Mouse (Mus musculus) MEL-GATA-1-ER (cell line): Measurements from ENCODE around the gene Il1b.

ENCODE experiments used
- DNase-seq: peaks from one replicate; pipeline ENCODE4 v3.0.0-alpha.2; 2012; ENCODE audit warnings: low read depth; ENCODE audit errors: extremely low read depth

The Il1b gene

DNA sequence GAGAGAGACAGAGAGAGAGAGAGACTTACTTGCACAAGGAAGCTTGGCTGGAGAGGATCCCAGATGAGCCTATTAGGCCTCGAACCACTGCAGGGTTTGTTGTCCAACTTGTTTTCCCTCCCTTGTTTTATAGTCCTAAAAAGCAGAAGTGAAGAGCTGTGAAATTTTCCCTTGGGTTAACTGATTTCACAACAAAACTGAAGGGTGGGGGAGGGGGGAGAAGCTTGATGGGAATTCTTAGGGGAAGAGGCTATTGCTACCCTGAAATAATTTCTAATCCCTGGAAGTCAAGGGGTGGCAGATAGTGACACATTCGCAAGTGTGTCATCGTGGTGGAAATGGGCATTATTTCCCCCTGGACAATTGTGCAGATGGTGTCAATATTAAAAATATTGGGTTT lies at the start of gene Il1b:
TSS of gene Il1b (minus strand) at position 101 of the 400 bp plus-strand sequence.
- no peak for DNase-seq

GRCm38 (mm10) chr2:129419361-129419880 lies 48.5 kb upstream of the Il1b start:
- no peak for DNase-seq

GRCm38 (mm10) chr2:129414593-129414992 lies 43.7 kb upstream of the Il1b start:
- no peak for DNase-seq

GRCm38 (mm10) chr2:129413488-129413887 lies 42.5 kb upstream of the Il1b start:
- DNase-seq, result no peak

- DNase-seq, result no peak
These were observed 40.7 kb upstream of the Il1b start for GRCm38 (mm10) chr2:129411651-129412050.

- DNase-seq, result no peak
These were observed 39.4 kb upstream of the Il1b start for GRCm38 (mm10) chr2:129410344-129410743.

- DNase-seq, result peak; percentile 71
These were observed 37.5 kb upstream of the Il1b start for GRCm38 (mm10) chr2:129408476-129408875.

- no peak for DNase-seq
These were observed 36.7 kb upstream of the Il1b start for GRCm38 (mm10) chr2:129407596-129407995.

- no peak for DNase-seq
These were observed 35.6 kb upstream of the Il1b start for GRCm38 (mm10) chr2:129406508-129406907.

GRCm38 (mm10) chr2:129403786-129404185 lies 32.8 kb upstream of the Il1b start:
- no peak for DNase-seq

DNA sequence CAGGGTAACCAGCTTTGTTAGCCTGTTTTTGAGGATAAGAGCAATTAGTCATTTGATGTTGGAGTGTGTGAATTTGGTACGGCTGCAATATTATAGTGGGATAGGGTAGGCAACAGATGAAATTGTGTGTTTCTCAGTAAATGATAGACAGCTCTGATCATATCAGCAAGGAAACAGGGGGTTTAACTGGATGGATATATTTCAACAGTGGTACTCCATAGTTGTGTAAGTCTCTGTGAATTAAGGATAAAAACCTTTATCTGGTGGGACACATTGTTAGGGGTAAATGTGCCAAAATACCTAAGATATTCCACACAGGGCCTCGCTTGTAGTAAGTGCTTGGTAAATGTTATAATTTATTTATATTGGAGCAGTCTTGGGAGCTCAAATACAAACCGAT lies 31.4 kb upstream of the Il1b start:
- DNase-seq, result no peak

- no peak for DNase-seq
These were observed 30.9 kb upstream of the Il1b start for GRCm38 (mm10) chr2:129401803-129402202.

DNA sequence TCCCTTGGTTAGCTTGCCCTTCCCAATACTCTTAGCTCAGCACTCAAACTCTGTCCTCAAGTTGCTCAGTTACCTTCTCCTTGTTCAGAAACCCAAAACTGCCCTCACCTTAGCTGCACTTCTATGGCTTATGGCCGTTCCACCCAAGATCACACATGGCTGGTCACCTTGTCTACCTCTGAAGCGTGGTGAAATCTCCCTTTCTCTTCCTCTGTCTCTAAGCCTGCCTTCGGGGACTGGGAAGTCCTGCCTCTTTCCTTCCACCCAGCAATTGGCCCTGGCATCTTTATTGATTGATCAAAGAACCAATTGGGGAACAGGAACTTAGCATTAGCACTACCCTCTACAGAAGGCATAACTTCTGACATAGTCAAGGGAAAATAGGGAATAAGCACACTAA lies 27.2 kb upstream of the Il1b start:
- DNase-seq, result no peak

GRCm38 (mm10) chr2:129393524-129393923 lies 22.6 kb upstream of the Il1b start:
- DNase-seq, result no peak

GRCm38 (mm10) chr2:129390161-129390560 lies 19.2 kb upstream of the Il1b start:
- DNase-seq, result no peak

- DNase-seq, result no peak
These were observed 18.4 kb upstream of the Il1b start for GRCm38 (mm10) chr2:129389323-129389722.

GRCm38 (mm10) chr2:129385331-129385730 lies 14.4 kb upstream of the Il1b start:
- no peak for DNase-seq

- no peak for DNase-seq
These were observed 13.3 kb upstream of the Il1b start for GRCm38 (mm10) chr2:129384272-129384660.

DNA sequence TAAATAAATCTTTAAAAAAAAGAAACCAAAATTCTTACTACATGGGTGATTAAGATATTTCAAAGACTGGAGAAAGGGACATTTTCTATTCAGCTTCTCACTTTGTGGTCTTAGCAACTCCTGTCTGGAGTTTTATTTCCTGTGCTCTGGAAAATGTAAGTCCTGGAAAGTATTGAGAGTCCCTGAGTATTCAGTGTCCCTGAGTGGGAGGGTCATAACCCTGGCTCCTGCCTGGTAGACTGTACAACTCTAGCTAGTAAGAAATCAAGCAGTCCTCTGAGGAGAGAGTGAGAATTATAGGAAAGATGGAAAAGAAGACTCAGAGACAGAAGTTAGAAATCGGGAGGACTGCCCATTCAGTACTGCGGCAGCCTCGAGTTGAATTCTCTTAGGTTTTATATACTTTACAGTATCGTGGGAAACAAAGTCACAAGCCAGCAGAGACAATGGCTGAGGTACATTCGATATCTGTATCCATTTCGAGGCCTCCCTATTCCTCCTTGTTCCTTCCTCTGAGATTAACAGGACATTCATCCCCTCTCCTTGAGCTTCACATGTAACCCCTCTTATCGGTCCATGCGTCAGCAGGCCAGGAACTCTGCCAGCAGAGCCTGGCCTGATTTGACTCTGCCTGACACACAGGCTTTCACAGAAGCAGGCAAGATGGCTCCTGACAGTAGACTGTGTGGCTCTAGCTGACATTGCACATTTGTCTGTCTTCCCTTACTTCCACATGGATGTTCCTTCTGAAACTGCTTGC lies 12.8 kb upstream of the Il1b start:
- DNase-seq, result no peak

DNA sequence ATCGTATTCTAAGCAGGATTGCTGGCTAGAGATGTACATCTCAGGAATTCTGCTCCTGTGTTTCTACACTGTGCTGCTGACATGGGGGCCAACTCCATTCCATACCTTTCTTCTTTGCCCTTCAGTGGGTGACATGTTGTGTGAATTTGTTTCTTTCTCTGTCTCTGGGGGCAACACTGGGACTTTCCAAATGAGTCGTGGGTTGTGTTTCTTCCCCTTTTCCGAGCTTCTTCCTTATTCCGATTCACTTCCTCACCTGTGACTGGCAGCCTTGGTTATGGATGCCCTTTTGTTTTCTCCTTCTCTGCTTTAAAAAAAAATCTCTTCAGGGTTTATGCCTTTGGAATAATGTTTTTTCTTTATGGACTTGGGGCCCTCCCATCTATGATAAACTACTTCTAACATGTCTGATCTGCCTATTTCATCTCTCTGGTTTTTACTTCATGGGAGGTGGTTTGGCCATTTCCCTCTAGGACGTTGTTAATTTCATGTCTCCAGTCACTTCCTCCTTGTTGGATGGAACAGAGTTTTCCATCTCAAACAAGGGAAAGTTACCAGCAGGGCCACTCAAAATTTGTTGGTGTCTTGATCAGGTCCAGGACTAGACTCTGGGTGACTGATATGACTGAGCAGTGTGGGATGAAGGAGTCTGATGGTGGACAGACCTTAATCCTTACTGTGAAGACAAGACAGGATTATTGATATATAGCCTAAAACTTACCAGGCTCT lies 10.0 kb upstream of the Il1b start:
- no peak for DNase-seq

- DNase-seq, result no peak
These were observed 9.3 kb upstream of the Il1b start for GRCm38 (mm10) chr2:129380211-129380610.

- DNase-seq, result peak; percentile 74
These were observed 2.4 kb upstream of the Il1b start for GRCm38 (mm10) chr2:129373307-129373706.

DNA sequence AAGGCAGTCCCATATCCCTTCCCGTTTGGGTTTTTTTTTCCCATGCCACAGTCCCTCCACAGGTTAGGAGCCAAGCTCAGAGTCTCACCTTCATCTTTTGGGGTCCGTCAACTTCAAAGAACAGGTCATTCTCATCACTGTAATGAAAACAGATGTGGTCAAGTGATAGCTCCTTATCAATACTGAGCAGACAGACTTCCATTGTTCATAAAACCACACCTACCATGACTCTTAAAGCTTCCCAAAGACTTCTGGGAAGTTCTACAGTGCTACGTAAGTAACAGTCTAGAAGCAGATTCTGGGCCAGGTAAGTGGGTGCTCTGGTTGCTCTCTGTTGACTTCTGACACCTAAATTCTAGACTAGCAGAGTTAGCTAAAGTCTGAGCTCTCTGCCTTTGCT lies 1.3 kb downstream of the Il1b start:
- DNase-seq, result no peak
